8 mouse cellular contexts compared by ENCODE assay signal in the genomic region with DNA sequence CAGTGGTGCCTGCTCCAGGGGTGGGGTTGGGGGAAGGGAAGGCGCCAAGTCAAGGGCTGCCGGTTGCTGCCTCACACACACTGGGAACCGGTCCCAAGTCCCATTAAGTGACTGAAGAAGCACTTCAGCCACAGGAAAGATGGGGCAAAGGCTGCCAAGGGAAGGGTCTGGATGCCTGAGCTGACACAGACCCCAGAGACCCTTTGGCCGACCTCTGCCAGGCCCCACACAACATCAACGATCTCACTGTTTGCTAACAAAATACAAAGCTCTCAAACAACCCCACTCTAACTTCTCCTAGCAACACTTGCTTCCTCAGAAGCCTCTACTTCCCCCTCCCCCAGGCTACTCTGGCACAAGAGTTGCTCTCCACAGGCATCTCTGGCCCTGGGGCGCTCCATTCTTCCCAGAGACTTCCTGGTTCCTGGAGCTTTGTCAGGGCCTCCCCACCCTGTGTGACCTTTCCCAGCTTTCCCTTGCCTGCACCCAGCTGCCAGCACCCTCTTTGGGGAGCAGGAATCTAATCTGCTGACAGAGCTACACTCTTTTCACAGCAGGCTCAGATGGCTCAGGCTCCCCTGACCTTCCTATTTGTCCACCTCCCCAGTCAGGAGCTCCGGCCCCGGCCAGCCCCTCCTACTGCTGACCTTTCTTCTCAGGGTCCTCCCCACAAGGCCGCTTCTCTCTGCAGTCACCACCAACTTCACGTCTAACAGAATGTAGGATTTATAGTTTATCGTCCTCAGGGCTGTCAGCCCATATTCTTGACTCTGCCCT. TPM values are rescaled to one million over a fixed set of nuclear protein-coding genes. Genes with fewer than 3 reads are reported as not detected.
A peak's percentile ranks its signal among the peaks of the same experiment; 100 is the strongest.
DNase-seq lines count a peak whose midpoint lies in the region; ATAC-seq lines count a peak whose summit lies in the region.

No protein-coding gene starts in this region.

- H3K4me2 ChIP-seq in embryonic facial prominence, embryonic 12.5 days (replicated peaks), result no peak overlapping the region
- peak overlapping the region; percentile 91 for H3K4me2 ChIP-seq in heart, embryonic 13.5 days
- peak overlapping the region; percentile 70 for H3K4me2 ChIP-seq in kidney, embryonic 15.5 days
- H3K4me2 ChIP-seq in liver, embryonic 16.5 days (ENCODE audit: low read depth, low read length), result peak overlapping the region; percentile 82
- H3K4me2 ChIP-seq in neural tube, embryonic 12.5 days (replicated peaks), result peak overlapping the region; percentile 90

- H3K4me3 ChIP-seq in embryonic facial prominence, embryonic 12.5 days, result no peak overlapping the region
- peak overlapping the region; percentile 98 for H3K4me3 ChIP-seq in heart, embryonic 13.5 days
- no peak overlapping the region for H3K4me3 ChIP-seq in kidney, embryonic 15.5 days (replicated peaks)
- no peak overlapping the region for H3K4me3 ChIP-seq in liver, embryonic 16.5 days (ENCODE audit: low read depth, low read length)
- H3K4me3 ChIP-seq in neural tube, embryonic 12.5 days, result no peak overlapping the region

- peak overlapping the region; percentile 78 for H3K27ac ChIP-seq in embryonic facial prominence, embryonic 12.5 days
- H3K27ac ChIP-seq in heart, embryonic 13.5 days (replicated peaks), result peak overlapping the region; percentile 96
- H3K27ac ChIP-seq in kidney, embryonic 15.5 days, result peak overlapping the region; percentile 97
- H3K27ac ChIP-seq in liver, embryonic 16.5 days (ENCODE audit: low read length), result peak overlapping the region; percentile 82
- peak overlapping the region; percentile 26; the same call in 1 of the 2 replicates for H3K27ac ChIP-seq in neural tube, embryonic 12.5 days

- ATAC-seq in embryonic facial prominence, embryonic 12.5 days (ENCODE audit: insufficient number of reproducible peaks, insufficient read depth, low FRiP score, low TSS enrichment), result no peak
- no peak for ATAC-seq in heart, embryonic 13.5 days (ENCODE audit: extremely low read depth, insufficient number of reproducible peaks, low FRiP score, low TSS enrichment)
- ATAC-seq in kidney, embryonic 15.5 days (replicated peaks; ENCODE audit: low FRiP score), result peak; percentile 15; the same call in 1 of the 2 replicates
- ATAC-seq in liver, embryonic 16.5 days (ENCODE audit: low read depth), result peak; percentile 20; the same call in 1 of the 2 replicates
- no peak for ATAC-seq in neural tube, embryonic 12.5 days (ENCODE audit: low FRiP score, low read depth)

- no peaks in the 10 kb centered on the region for H3K27me3 ChIP-seq in embryonic facial prominence, embryonic 12.5 days
- no peaks in the 10 kb centered on the region for H3K27me3 ChIP-seq in heart, embryonic 13.5 days (replicated peaks)
- no peaks in the 10 kb centered on the region for H3K27me3 ChIP-seq in kidney, embryonic 15.5 days
- H3K27me3 ChIP-seq in liver, embryonic 16.5 days (ENCODE audit: control insufficient read depth, insufficient read depth, low read depth, low read length), result no peaks in the 10 kb centered on the region
- H3K27me3 ChIP-seq in neural tube, embryonic 12.5 days (replicated peaks), result no peaks in the 10 kb centered on the region

- DNase-seq in urinary bladder, postnatal 14 days (ENCODE audit: low spot score), result peak; percentile 71
- no peak for DNase-seq in urinary bladder, adult 2 months (ENCODE audit: low spot score)
- no peak for DNase-seq in thymus, postnatal 14 days

- no peak overlapping the region for H3K9ac ChIP-seq in embryonic facial prominence, embryonic 12.5 days
- H3K9ac ChIP-seq in heart, embryonic 13.5 days, result peak overlapping the region; percentile 79
- peak overlapping the region; percentile 30 for H3K9ac ChIP-seq in kidney, embryonic 15.5 days
- no peak overlapping the region for H3K9ac ChIP-seq in liver, embryonic 16.5 days (ENCODE audit: low read depth, low read length)
- peak overlapping the region; percentile 17; the same call in 1 of the 2 replicates for H3K9ac ChIP-seq in neural tube, embryonic 12.5 days

- H3K4me1 ChIP-seq in embryonic facial prominence, embryonic 12.5 days, result peaks cover 29% of the 10 kb centered on the region
- peaks cover 44% of the 10 kb centered on the region for H3K4me1 ChIP-seq in heart, embryonic 13.5 days
- peaks cover 54% of the 10 kb centered on the region for H3K4me1 ChIP-seq in kidney, embryonic 15.5 days
- peaks cover 30% of the 10 kb centered on the region for H3K4me1 ChIP-seq in liver, embryonic 16.5 days (ENCODE audit: control insufficient read depth, low read depth, low read length)
- peaks cover 30% of the 10 kb centered on the region for H3K4me1 ChIP-seq in neural tube, embryonic 12.5 days

- peaks cover 19% of the 10 kb centered on the region for H3K36me3 ChIP-seq in embryonic facial prominence, embryonic 12.5 days
- H3K36me3 ChIP-seq in heart, embryonic 13.5 days, result peaks cover 34% of the 10 kb centered on the region
- peaks cover 14% of the 10 kb centered on the region for H3K36me3 ChIP-seq in kidney, embryonic 15.5 days
- H3K36me3 ChIP-seq in liver, embryonic 16.5 days (ENCODE audit: control insufficient read depth, insufficient read depth), result peaks cover 7% of the 10 kb centered on the region
- H3K36me3 ChIP-seq in neural tube, embryonic 12.5 days, result peaks cover 47% of the 10 kb centered on the region

- WGBS in embryonic facial prominence, embryonic 12.5 days, result 19% methylated on average over 11 of the region's 11 CpGs
- 13% methylated on average over 11 of the region's 11 CpGs for WGBS in heart, embryonic 13.5 days
- 15% methylated on average over 11 of the region's 11 CpGs for WGBS in kidney, embryonic 15.5 days
- 23% methylated on average over 11 of the region's 11 CpGs for WGBS in liver, embryonic 16.5 days (ENCODE audit: insufficient replicate concordance)
- 21% methylated on average over 11 of the region's 11 CpGs for WGBS in neural tube, embryonic 12.5 days

- no peaks in the 10 kb centered on the region for H3K9me3 ChIP-seq in embryonic facial prominence, embryonic 12.5 days
- 0 out of 2 replicates have a peak, but pooled peaks cover 2% of the 10 kb centered on the region for H3K9me3 ChIP-seq in heart, embryonic 13.5 days
- no peaks in the 10 kb centered on the region for H3K9me3 ChIP-seq in kidney, embryonic 15.5 days (replicated peaks)
- no peaks in the 10 kb centered on the region for H3K9me3 ChIP-seq in liver, embryonic 16.5 days (replicated peaks; ENCODE audit: control insufficient read depth, low read length)
- H3K9me3 ChIP-seq in neural tube, embryonic 12.5 days, result no peaks in the 10 kb centered on the region

RNA-seq across cellular contexts. Expression of a gene that starts 1.7 kb away (rescaled TPM):
- polyA plus RNA-seq in urinary bladder, adult 2 months (2012; rRNA removed), result 119 and 162 TPM in 2 replicates
- 148 and 161 TPM in 2 replicates for polyA plus RNA-seq in embryonic facial prominence, embryonic 12.5 days (2016; fragmentation: Nextera tagmentation; extraction: Ambion mirVana)
- polyA plus RNA-seq in heart, embryonic 13.5 days (2015; fragmentation: Nextera tagmentation; extraction: Ambion mirVana), result 155 and 181 TPM in 2 replicates
- polyA plus RNA-seq in kidney, embryonic 15.5 days (2015; fragmentation: Nextera tagmentation; extraction: Ambion mirVana), result 184 and 185 TPM in 2 replicates
- 71.0 and 77.1 TPM in 2 replicates for polyA plus RNA-seq in liver, embryonic 16.5 days (2015; fragmentation: Nextera tagmentation; extraction: Ambion mirVana)
- 169 and 170 TPM in 2 replicates for polyA plus RNA-seq in neural tube, embryonic 12.5 days (2016; fragmentation: Nextera tagmentation; extraction: Ambion mirVana)

RNA-seq across cellular contexts. Expression of a gene that starts 6.4 kb away (rescaled TPM):
- 11.7 and 14.9 TPM in 2 replicates for polyA plus RNA-seq in urinary bladder, adult 2 months (2012; rRNA removed)
- polyA plus RNA-seq in embryonic facial prominence, embryonic 12.5 days (2016; fragmentation: Nextera tagmentation; extraction: Ambion mirVana), result 0.34 and 0.54 TPM in 2 replicates
- 1.3 and 1.8 TPM in 2 replicates for polyA plus RNA-seq in heart, embryonic 13.5 days (2015; fragmentation: Nextera tagmentation; extraction: Ambion mirVana)
- 23.0 and 28.5 TPM in 2 replicates for polyA plus RNA-seq in kidney, embryonic 15.5 days (2015; fragmentation: Nextera tagmentation; extraction: Ambion mirVana)
- 36.3 and 42.2 TPM in 2 replicates for polyA plus RNA-seq in liver, embryonic 16.5 days (2015; fragmentation: Nextera tagmentation; extraction: Ambion mirVana)
- polyA plus RNA-seq in neural tube, embryonic 12.5 days (2016; fragmentation: Nextera tagmentation; extraction: Ambion mirVana), result 0.97 and 1.4 TPM in 2 replicates

RNA-seq across cellular contexts. Expression of a gene that starts 18.4 kb away (rescaled TPM):
- 0.52 TPM in 1 of 2 replicates, not detected in the other for polyA plus RNA-seq in urinary bladder, adult 2 months (2012; rRNA removed)
- polyA plus RNA-seq in embryonic facial prominence, embryonic 12.5 days (2016; fragmentation: Nextera tagmentation; extraction: Ambion mirVana), result not detected in 2 replicates
- not detected in 2 replicates for polyA plus RNA-seq in heart, embryonic 13.5 days (2015; fragmentation: Nextera tagmentation; extraction: Ambion mirVana)
- not detected in 2 replicates for polyA plus RNA-seq in kidney, embryonic 15.5 days (2015; fragmentation: Nextera tagmentation; extraction: Ambion mirVana)
- polyA plus RNA-seq in liver, embryonic 16.5 days (2015; fragmentation: Nextera tagmentation; extraction: Ambion mirVana), result not detected in 2 replicates
- not detected in 2 replicates for polyA plus RNA-seq in neural tube, embryonic 12.5 days (2016; fragmentation: Nextera tagmentation; extraction: Ambion mirVana)

RNA-seq across cellular contexts. Expression of a gene that starts 21.8 kb away (rescaled TPM):
- 20.4 and 20.5 TPM in 2 replicates for polyA plus RNA-seq in urinary bladder, adult 2 months (2012; rRNA removed)
- 67.4 and 80.2 TPM in 2 replicates for polyA plus RNA-seq in embryonic facial prominence, embryonic 12.5 days (2016; fragmentation: Nextera tagmentation; extraction: Ambion mirVana)
- polyA plus RNA-seq in heart, embryonic 13.5 days (2015; fragmentation: Nextera tagmentation; extraction: Ambion mirVana), result 22.1 and 22.3 TPM in 2 replicates
- 55.3 and 57.4 TPM in 2 replicates for polyA plus RNA-seq in kidney, embryonic 15.5 days (2015; fragmentation: Nextera tagmentation; extraction: Ambion mirVana)
- 4.0 and 4.5 TPM in 2 replicates for polyA plus RNA-seq in liver, embryonic 16.5 days (2015; fragmentation: Nextera tagmentation; extraction: Ambion mirVana)
- 142 and 146 TPM in 2 replicates for polyA plus RNA-seq in neural tube, embryonic 12.5 days (2016; fragmentation: Nextera tagmentation; extraction: Ambion mirVana)

RNA-seq across cellular contexts. Expression of a gene that starts 49.0 kb away (rescaled TPM):
- 35.4 and 43.3 TPM in 2 replicates for polyA plus RNA-seq in urinary bladder, adult 2 months (2012; rRNA removed)
- 70.1 and 74.9 TPM in 2 replicates for polyA plus RNA-seq in embryonic facial prominence, embryonic 12.5 days (2016; fragmentation: Nextera tagmentation; extraction: Ambion mirVana)
- polyA plus RNA-seq in heart, embryonic 13.5 days (2015; fragmentation: Nextera tagmentation; extraction: Ambion mirVana), result 51.6 and 54.7 TPM in 2 replicates
- 79.9 and 81.6 TPM in 2 replicates for polyA plus RNA-seq in kidney, embryonic 15.5 days (2015; fragmentation: Nextera tagmentation; extraction: Ambion mirVana)
- 6.9 and 8.5 TPM in 2 replicates for polyA plus RNA-seq in liver, embryonic 16.5 days (2015; fragmentation: Nextera tagmentation; extraction: Ambion mirVana)
- polyA plus RNA-seq in neural tube, embryonic 12.5 days (2016; fragmentation: Nextera tagmentation; extraction: Ambion mirVana), result 65.6 and 67.3 TPM in 2 replicates

Comparison
In these comparisons a context has a peak if more than half of its experiments do, and no peak if none do; other contexts are left out.
1. ATAC-seq: peak in kidney, embryonic 15.5 days (single experiment) and liver, embryonic 16.5 days (single experiment); none in embryonic facial prominence, embryonic 12.5 days (single experiment), heart, embryonic 13.5 days (single experiment) and neural tube, embryonic 12.5 days (single experiment).
2. H3K27ac ChIP-seq: peak in every context shown above with its lines; median percentile 97 in kidney, embryonic 15.5 days; 96 in heart, embryonic 13.5 days; 82 in liver, embryonic 16.5 days; 78 in embryonic facial prominence, embryonic 12.5 days; 26 in neural tube, embryonic 12.5 days.
3. H3K9ac ChIP-seq: peak in heart, embryonic 13.5 days (single experiment), kidney, embryonic 15.5 days (single experiment) and neural tube, embryonic 12.5 days (single experiment); none in embryonic facial prominence, embryonic 12.5 days (single experiment) and liver, embryonic 16.5 days (single experiment).